Mouse (Mus musculus) olfactory bulb, adult 2 months (tissue): ENCODE data around the gene Htr5a.

ENCODE experiments used
- CTCF ChIP-seq: fragments of 200-500 bp; IDR thresholded peaks from 2 replicates; pipeline ENCODE4 v1.5.1; 2012; ENCODE audit warnings: low read depth, mild to moderate bottlenecking, low read length, moderate library complexity; ENCODE audit not compliant: insufficient read depth
- POLR2A ChIP-seq: fragments of 200-500 bp; IDR thresholded peaks from 2 replicates; pipeline ENCODE4 v1.6.1; 2012; ENCODE audit warnings: mild to moderate bottlenecking, low read depth, low read length, moderate library complexity; ENCODE audit not compliant: insufficient read depth

GRCm38 (mm10) chr5:27875341-27876105 is 33.6 kb downstream of the Htr5a start:
- TF ChIP-seq CTCF (no peak), POLR2A (no peak)
